In genomic region chr17:27202919-27203357, GRCm38 (mm10) we compare ENCODE assay signal across 8 mouse cellular contexts. TPM values are rescaled to one million over a fixed set of nuclear protein-coding genes. Genes with fewer than 3 reads are reported as not detected.
DNase-seq lines count a peak whose midpoint lies in the region; ATAC-seq and TF ChIP-seq lines count a peak whose summit lies in the region.

No protein-coding gene starts in this region.

- H3K4me3 ChIP-seq in heart, embryonic 11.5 days (ENCODE audit: low read depth, low read length): peak overlapping the region; percentile 84
- peak overlapping the region; percentile 70 for H3K4me3 ChIP-seq in ES-Bruce4 (ENCODE audit: low read depth, low read length)
- H3K4me3 ChIP-seq in hindbrain, embryonic 10.5 days: peak overlapping the region; percentile 93
- peak overlapping the region; percentile 96 for H3K4me3 ChIP-seq in midbrain, embryonic 10.5 days

- H3K27ac ChIP-seq in heart, embryonic 11.5 days (ENCODE audit: low read depth, low read length): no peak overlapping the region
- H3K27ac ChIP-seq in ES-Bruce4 (ENCODE audit: insufficient read depth, low read length): no peak overlapping the region
- H3K27ac ChIP-seq in hindbrain, embryonic 10.5 days: peak overlapping the region; percentile 97
- H3K27ac ChIP-seq in midbrain, embryonic 10.5 days (replicated peaks): peak overlapping the region; percentile 97

- 45% methylated on average over 13 of the region's 14 CpGs for WGBS in heart, embryonic 11.5 days (ENCODE audit: insufficient replicate concordance)
- 49% methylated on average over 14 of the region's 14 CpGs for WGBS in hindbrain, embryonic 10.5 days
- WGBS in midbrain, embryonic 10.5 days: 56% methylated on average over 13 of the region's 14 CpGs

- TF ChIP-seq EP300 in ES-Bruce4 (IDR thresholded peaks at IDR 0.05; ENCODE audit: insufficient read depth, low read depth, low read length): no peak

- H3K27me3 ChIP-seq in heart, embryonic 11.5 days (ENCODE audit: control insufficient read depth, insufficient read depth, low read length): no peaks in the 10 kb centered on the region
- no peaks in the 10 kb centered on the region for H3K27me3 ChIP-seq in ES-Bruce4 (ENCODE audit: control insufficient read depth, insufficient read depth, low read length, poor library complexity, severe bottlenecking)
- H3K27me3 ChIP-seq in hindbrain, embryonic 10.5 days (ENCODE audit: insufficient read depth, poor library complexity, severe bottlenecking): peaks cover 4% of the 10 kb centered on the region; the same call in 1 of the 2 replicates
- H3K27me3 ChIP-seq in midbrain, embryonic 10.5 days (ENCODE audit: low read depth, poor library complexity, severe bottlenecking): 0 out of 2 replicates have a peak, but pooled peaks cover 9% of the 10 kb centered on the region

- peaks cover 14% of the 10 kb centered on the region; the same call in 1 of the 2 replicates for H3K4me1 ChIP-seq in heart, embryonic 11.5 days (ENCODE audit: control insufficient read depth, insufficient read depth, low read length)
- H3K4me1 ChIP-seq in ES-Bruce4 (ENCODE audit: control insufficient read depth, insufficient read depth, low read length): no peaks in the 10 kb centered on the region
- peaks cover 43% of the 10 kb centered on the region for H3K4me1 ChIP-seq in hindbrain, embryonic 10.5 days (replicated peaks)
- H3K4me1 ChIP-seq in midbrain, embryonic 10.5 days: peaks cover 49% of the 10 kb centered on the region

- H3K36me3 ChIP-seq in heart, embryonic 11.5 days (ENCODE audit: control insufficient read depth, insufficient read depth, low read length): peaks cover 20% of the 10 kb centered on the region
- H3K36me3 ChIP-seq in ES-Bruce4 (ENCODE audit: control insufficient read depth, insufficient read depth, low read length, poor library complexity, severe bottlenecking): peaks cover 3% of the 10 kb centered on the region; the same call in 1 of the 2 replicates
- H3K36me3 ChIP-seq in hindbrain, embryonic 10.5 days: peaks cover 46% of the 10 kb centered on the region
- peaks cover 47% of the 10 kb centered on the region for H3K36me3 ChIP-seq in midbrain, embryonic 10.5 days

- no peak for ATAC-seq in heart, embryonic 11.5 days (replicated peaks; ENCODE audit: insufficient number of reproducible peaks, low FRiP score, low TSS enrichment)
- ATAC-seq in inflammation-experienced regulatory T-cells, adult 6 months: no peak

- DNase-seq in heart, adult 9 months (ENCODE audit: low spot score in 2 of 2): no peak
- no peak for DNase-seq in hindbrain, embryonic 10.5 days (ENCODE audit: low spot score)
- DNase-seq in midbrain, embryonic 10.5 days (ENCODE audit: low spot score): no peak
- no peak for DNase-seq in spleen, postnatal 14 days (ENCODE audit: low spot score in 2 of 2)
- DNase-seq in layer of hippocampus, adult 9-10 months (ENCODE audit: low spot score): no peak

- no peak for TF ChIP-seq CTCF in ES-Bruce4 (IDR thresholded peaks at IDR 0.05; ENCODE audit: low read depth, low read length)

- TF ChIP-seq POLR2A in ES-Bruce4 (IDR thresholded peaks at IDR 0.05; ENCODE audit: insufficient read depth, low read length): no peak

- H3K9me3 ChIP-seq in heart, embryonic 11.5 days (replicated peaks; ENCODE audit: control insufficient read depth, low read length): no peaks in the 10 kb centered on the region; the same call in 1 of the 2 replicates
- H3K9me3 ChIP-seq in ES-Bruce4 (replicated peaks; ENCODE audit: control insufficient read depth, insufficient read depth, low read length, poor library complexity, severe bottlenecking): no peaks in the 10 kb centered on the region
- no peaks in the 10 kb centered on the region for H3K9me3 ChIP-seq in hindbrain, embryonic 10.5 days
- H3K9me3 ChIP-seq in midbrain, embryonic 10.5 days (replicated peaks): peaks cover 4% of the 10 kb centered on the region; the same call in 1 of the 2 replicates

- peak overlapping the region; percentile 91 for H3K4me2 ChIP-seq in heart, embryonic 11.5 days

- H3K9ac ChIP-seq in heart, embryonic 11.5 days (ENCODE audit: low read depth, low read length): peak overlapping the region; percentile 88
- H3K9ac ChIP-seq in ES-Bruce4 (ENCODE audit: low read depth, poor library complexity, severe bottlenecking): peak overlapping the region; percentile 96

RNA-seq across cellular contexts. Expression of gene Lemd2, which starts 1.3 kb away (rescaled TPM):
- polyA plus RNA-seq in heart, embryonic 11.5 days (2014; fragmentation: Nextera tagmentation; extraction: Ambion mirVana): 6.7 and 8.4 TPM in 2 replicates
- 31.6 and 38.7 TPM in 2 replicates for polyA plus RNA-seq in ES-Bruce4 (2011; ENCODE audit: insufficient read depth, insufficient read length, low read depth, missing spikeins)
- polyA plus RNA-seq in hindbrain, embryonic 10.5 days (2016; fragmentation: Nextera tagmentation; extraction: Ambion mirVana): 19.0 and 30.0 TPM in 2 replicates
- polyA plus RNA-seq in midbrain, embryonic 10.5 days (2016; fragmentation: Nextera tagmentation; extraction: Ambion mirVana): 16.4 and 20.8 TPM in 2 replicates
- polyA plus RNA-seq in inflammation-experienced regulatory T-cells, adult 6 months (2017; shearing (Covaris generic)): 10 to 100 TPM in 2 of 3 experiments, 1 to 10 TPM in 1; 9.2 to 13.0 (median 11.9) TPM

RNA-seq across cellular contexts. Expression of gene Ip6k3, which starts 35.3 kb away (rescaled TPM):
- 0.15 and 0.26 TPM in 2 replicates for polyA plus RNA-seq in heart, embryonic 11.5 days (2014; fragmentation: Nextera tagmentation; extraction: Ambion mirVana)
- polyA plus RNA-seq in ES-Bruce4 (2011; ENCODE audit: insufficient read depth, insufficient read length, low read depth, missing spikeins): not detected in 2 replicates
- polyA plus RNA-seq in hindbrain, embryonic 10.5 days (2016; fragmentation: Nextera tagmentation; extraction: Ambion mirVana): 0.06 and 0.31 TPM in 2 replicates
- polyA plus RNA-seq in midbrain, embryonic 10.5 days (2016; fragmentation: Nextera tagmentation; extraction: Ambion mirVana): 0.29 TPM in 1 of 2 replicates, not detected in the other
- not detected for polyA plus RNA-seq in inflammation-experienced regulatory T-cells, adult 6 months (2017; shearing (Covaris generic))

Comparison
In these comparisons a context has a peak if more than half of its experiments do, and no peak if none do; other contexts are left out.
1. H3K27ac ChIP-seq: peak in hindbrain, embryonic 10.5 days (single experiment) and midbrain, embryonic 10.5 days (single experiment); none in heart, embryonic 11.5 days (single experiment) and ES-Bruce4 (single experiment).
2. Peak in every context shown above with its lines, with median percentiles within 50 percentile points of each other: H3K4me3 ChIP-seq.